Mouse (Mus musculus) kidney, adult 2 months (tissue): Measurements from ENCODE around the gene Ttn.

Source experiments
- CTCF ChIP-seq: fragments of 200-500 bp; conservative IDR thresholded peaks from 2 replicates; pipeline ENCODE4 v1.5.1; 2011; ENCODE audit warnings: low read depth, mild to moderate bottlenecking, control low read depth, low read length, moderate library complexity, mixed read lengths; ENCODE audit not compliant: insufficient read depth, insufficient read length
- POLR2A ChIP-seq: fragments of 200-500 bp; IDR thresholded peaks from one replicate; pipeline ENCODE4 v1.6.1; 2011; ENCODE audit warnings: low read depth, low read length, control low read depth

DNA sequence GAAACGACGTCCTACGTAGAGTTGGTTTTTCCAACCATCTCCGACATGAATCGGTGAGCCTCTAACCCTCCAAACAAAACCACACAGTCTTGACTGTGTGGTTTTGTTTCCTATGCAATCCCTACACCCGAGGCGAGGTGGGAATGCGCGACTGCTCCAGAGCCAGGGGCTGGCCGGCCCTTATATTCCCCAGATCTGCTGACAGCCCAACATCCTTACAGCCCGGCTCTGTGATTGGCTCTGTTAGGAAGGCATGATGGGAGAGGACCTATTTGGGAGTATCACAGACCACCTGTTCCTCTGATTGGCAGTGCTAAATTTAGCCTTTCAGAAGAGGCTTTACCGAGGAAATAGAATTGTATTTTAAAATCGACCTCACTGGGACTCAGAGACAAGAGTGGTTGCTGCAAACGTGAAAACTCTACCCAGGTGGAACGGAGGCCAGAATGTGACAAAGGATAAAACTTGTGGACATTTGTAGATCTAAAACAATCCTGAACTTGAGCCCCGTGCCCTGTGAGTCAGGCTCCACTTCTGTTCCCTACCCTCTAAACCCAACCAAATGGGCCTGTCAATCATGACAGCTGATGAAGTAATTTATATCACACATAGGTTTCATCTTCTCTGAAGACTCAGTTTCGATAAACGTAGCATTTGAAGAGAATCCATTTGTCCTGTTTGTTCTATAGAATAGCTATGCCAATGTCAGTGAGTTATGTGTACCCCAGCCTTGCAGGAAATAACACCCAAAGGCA is at the start of gene Ttn:
- TF ChIP-seq CTCF (no peak), POLR2A (no peak)
